Comparison of ENCODE assay signal across 21 mouse cellular contexts in genomic region chr10:26982621-26983020, GRCm38 (mm10).
"Had no signal": no experiment of that assay in that cellular context is flagged by ENCODE, and none has a peak within 500 bp of the region (broad histone marks: within the 10 kb centered on the region; RNA-seq: fewer than 3 reads in every experiment).

No protein-coding gene starts in this region.

- DNase-seq: kidney, adult 2 months; kidney, postnatal 36 days; liver; lung, adult 18-20 months; lung, postnatal 10 days; lung, postnatal 36 days; midbrain, embryonic 14.5 days; retina, postnatal 1 day; right cerebral cortex, postnatal 25 days; spleen, adult 18-20 months; thymus, postnatal 25 days had no signal

- ATAC-seq: intestine, postnatal 0 days; liver, embryonic 12.5 days had no signal

- H3K36me3 ChIP-seq: liver, embryonic 12.5 days; liver, embryonic 15.5 days; lung, embryonic 15.5 days; midbrain, embryonic 10.5 days; neural tube, embryonic 12.5 days; neural tube, embryonic 15.5 days; stomach, embryonic 15.5 days had no signal

- H3K4me3 ChIP-seq: liver, embryonic 12.5 days; liver, embryonic 15.5 days; lung, embryonic 15.5 days; megakaryocyte, embryonic 14.5 days; midbrain, embryonic 10.5 days; neural tube, embryonic 12.5 days; neural tube, embryonic 15.5 days; stomach, embryonic 15.5 days had no signal

- H3K27ac ChIP-seq: kidney, postnatal 0 days; liver, embryonic 12.5 days; liver, embryonic 15.5 days; lung, embryonic 15.5 days; midbrain, embryonic 10.5 days; neural tube, embryonic 12.5 days; neural tube, embryonic 15.5 days; stomach, embryonic 15.5 days had no signal

- H3K27me3 ChIP-seq: liver, embryonic 12.5 days; liver, embryonic 15.5 days; lung, embryonic 15.5 days; megakaryocyte, embryonic 14.5 days; neural tube, embryonic 12.5 days; neural tube, embryonic 15.5 days; stomach, embryonic 15.5 days had no signal

- H3K9ac ChIP-seq: liver, embryonic 12.5 days; liver, embryonic 15.5 days; lung, embryonic 15.5 days; neural tube, embryonic 12.5 days; neural tube, embryonic 15.5 days; stomach, embryonic 15.5 days had no signal

- H3K9me3 ChIP-seq: liver, embryonic 12.5 days; liver, embryonic 15.5 days; lung, embryonic 15.5 days; megakaryocyte, embryonic 14.5 days; midbrain, embryonic 10.5 days; neural tube, embryonic 12.5 days; neural tube, embryonic 15.5 days; stomach, embryonic 15.5 days had no signal

- H3K4me2 ChIP-seq: liver, embryonic 12.5 days; liver, embryonic 15.5 days; lung, embryonic 15.5 days; neural tube, embryonic 12.5 days; neural tube, embryonic 15.5 days; stomach, embryonic 15.5 days had no signal

- H3K4me1 ChIP-seq: liver, embryonic 12.5 days; liver, embryonic 15.5 days; lung, embryonic 15.5 days; megakaryocyte, embryonic 14.5 days; midbrain, embryonic 10.5 days; neural tube, embryonic 12.5 days; neural tube, embryonic 15.5 days; stomach, embryonic 15.5 days had no signal
